Mouse (Mus musculus) ES-E14 (cell line): Measurements from ENCODE around the gene Gm5108. TPM values are rescaled to one million over a fixed set of nuclear protein-coding genes. Genes with fewer than 3 reads are reported as not detected.
A peak's percentile ranks its signal among the peaks of the same experiment; 100 is the strongest.

Experiments
- DNase-seq: peaks from one replicate; pipeline ENCODE4 v3.0.0-alpha.2; 2013; ENCODE audit warnings: low read depth, low spot score
- H3K27ac ChIP-seq: 2 replicates; pipeline ENCODE4 v1.5.1; 2012; ENCODE audit warnings: low read depth, mild to moderate bottlenecking, low read length, moderate library complexity, mixed read lengths; ENCODE audit not compliant: poor library complexity, insufficient read depth, severe bottlenecking
- H3K36me3 ChIP-seq: 2 replicates; pipeline ENCODE4 v1.6.1; 2012; ENCODE audit warnings: mild to moderate bottlenecking, low read length, moderate library complexity, mixed read lengths; ENCODE audit not compliant: control insufficient read depth, poor library complexity, insufficient read depth, severe bottlenecking
- H3K4me1 ChIP-seq, 2 experiments: fragments of 150-350 bp in 1 of 2; sonication (generic) in 1 of 2; 2 replicates each; pipeline ENCODE4 v1.6.1; 2012; ENCODE audit warnings: low read length in 2 of 2, mild to moderate bottlenecking in 1 of 2, mixed read lengths in 1 of 2; ENCODE audit not compliant: control insufficient read depth in 2 of 2, insufficient read depth in 2 of 2, poor library complexity in 1 of 2
- H3K4me3 ChIP-seq, 2 experiments: fragments of 150-350 bp in 1 of 2; sonication (generic) in 1 of 2; 2 replicates each; pipeline ENCODE4 v1.5.1; 2012; ENCODE audit warnings: low read length in 2 of 2, low read depth in 1 of 2, mild to moderate bottlenecking in 1 of 2, mixed read lengths in 1 of 2; ENCODE audit not compliant: insufficient read depth in 1 of 2, poor library complexity in 1 of 2, severe bottlenecking in 1 of 2
- H3K9ac ChIP-seq: 2 replicates; pipeline ENCODE4 v1.6.1; 2012; ENCODE audit warnings: low read depth, mild to moderate bottlenecking, low read length, mixed read lengths; ENCODE audit not compliant: poor library complexity, insufficient read depth, severe bottlenecking
- H3K9me3 ChIP-seq: fragments of 150-350 bp; sonication (generic); 2 replicates; pipeline ENCODE4 v1.6.1; 2012; ENCODE audit warnings: low read depth, mild to moderate bottlenecking, low read length; ENCODE audit not compliant: control insufficient read depth, insufficient read depth
- CHD2 ChIP-seq: IDR thresholded peaks from 2 replicates; pipeline ENCODE4 v1.6.1; 2014; ENCODE audit warnings: mild to moderate bottlenecking, low read depth, low read length, inconsistent platforms
- HCFC1 ChIP-seq: IDR thresholded peaks from 2 replicates; pipeline ENCODE4 v1.6.1; 2012; ENCODE audit warnings: low read length, inconsistent platforms, borderline replicate concordance; ENCODE audit not compliant: insufficient read depth
- MAFK ChIP-seq: IDR thresholded peaks from 2 replicates; pipeline ENCODE4 v1.6.1; 2014; ENCODE audit warnings: mild to moderate bottlenecking, low read depth, low read length, inconsistent platforms; ENCODE audit not compliant: insufficient read depth
- ZC3H11A ChIP-seq: IDR thresholded peaks from 2 replicates; pipeline ENCODE4 v1.6.1; 2012; ENCODE audit warnings: low read depth, mild to moderate bottlenecking, inconsistent platforms, low read length, borderline replicate concordance
- ZNF384 ChIP-seq: IDR thresholded peaks from 2 replicates; pipeline ENCODE4 v1.6.1; 2012; ENCODE audit warnings: low read depth, low read length, inconsistent platforms
- in situ Hi-C, 2 experiments: fragments of 600-800 bp; cut with MboI; formaldehyde crosslinking; loops; one replicate each; pipeline ENCODE4 v1.15.1; 2025; ENCODE audit warnings: low sequenced_read_pairs in 2 of 2, inconsistent platforms in 1 of 2; ENCODE audit not compliant: unreplicated experiment in 2 of 2
- total RNA-seq: library from RNA; depleted of rRNA; stranded (reverse); fragments of 300-350 nt; gene quantifications from 2 replicates; pipeline ENCODE4 v1.2.3, GENCODE M21; 2012; rRNA removed

Gene Gm5108
- total RNA-seq, 1 experiment: not detected

- DNase-seq: no peak
- Histone ChIP-seq H3K4me3 (no peak overlapping the region), H3K9ac (no peak overlapping the region), H3K36me3 (no peaks in the 10 kb centered on the region), H3K4me1 (no peaks in the 10 kb centered on the region), H3K9me3 (no peaks in the 10 kb centered on the region), H3K27ac (no peak overlapping the region)
- in situ Hi-C loops: loop anchor here in 1 of 2 experiments (10.0 kb wide), 1 partner anchor 250 kb away; no protein-coding TSS in a partner anchor
- no peak for TF ChIP-seq ZNF384
- no peak for TF ChIP-seq ZC3H11A
- no peak for TF ChIP-seq CHD2
- no peak for TF ChIP-seq HCFC1
- no peak for TF ChIP-seq MAFK
Measured at GRCm38 (mm10) chr5:68004419-68004818, 63.0 kb downstream of the Gm5108 start.

- Histone ChIP-seq H3K4me1 (no peaks in the 10 kb centered on the region), H3K9me3 (no peaks in the 10 kb centered on the region), H3K27ac (no peak overlapping the region), H3K36me3 (no peaks in the 10 kb centered on the region), H3K4me3 (no peak overlapping the region), H3K9ac (no peak overlapping the region)
- TF ChIP-seq CHD2: no peak
- no peak for TF ChIP-seq ZNF384
- no peak for TF ChIP-seq HCFC1
- no peak for TF ChIP-seq ZC3H11A
- TF ChIP-seq MAFK: no peak
- in situ Hi-C loops: loop anchor here in 1 of 2 experiments (10.0 kb wide), 1 partner anchor 252 kb away; no protein-coding TSS in a partner anchor
- DNase-seq: no peak
Measured at GRCm38 (mm10) chr5:68007074-68007473, 65.6 kb downstream of the Gm5108 start.

GRCm38 (mm10) chr5:68011569-68011968 is 70.1 kb downstream of the Gm5108 start:
- Histone ChIP-seq H3K9ac (no peak overlapping the region), H3K27ac (no peak overlapping the region), H3K9me3 (no peaks in the 10 kb centered on the region), H3K4me3 (no peak overlapping the region), H3K36me3 (no peaks in the 10 kb centered on the region), H3K4me1 (no peaks in the 10 kb centered on the region)
- DNase-seq: no peak
- TF ChIP-seq ZC3H11A: no peak
- TF ChIP-seq CHD2: no peak
- TF ChIP-seq MAFK: no peak
- TF ChIP-seq HCFC1: no peak
- TF ChIP-seq ZNF384: no peak
- in situ Hi-C loops: loop anchor here in 1 of 2 experiments (5.0 kb wide), 1 partner anchor 254 kb away; no protein-coding TSS in a partner anchor

GRCm38 (mm10) chr5:68012618-68013017 is 71.1 kb downstream of the Gm5108 start:
- Histone ChIP-seq H3K4me3 (no peak overlapping the region), H3K4me1 (no peaks in the 10 kb centered on the region), H3K36me3 (no peaks in the 10 kb centered on the region), H3K9ac (no peak overlapping the region), H3K9me3 (no peaks in the 10 kb centered on the region), H3K27ac (no peak overlapping the region)
- no peak for TF ChIP-seq CHD2
- peak; percentile 96 for TF ChIP-seq ZC3H11A
- in situ Hi-C loops: loop anchor here in 1 of 2 experiments (5.0 kb wide), 1 partner anchor 255 kb away; no protein-coding TSS in a partner anchor
- DNase-seq: peak; percentile 52

GRCm38 (mm10) chr5:68020870-68021269 is 79.4 kb downstream of the Gm5108 start:
- DNase-seq: no peak
- no peaks in the 10 kb centered on the region for H3K9me3 ChIP-seq
- no peak overlapping the region for H3K4me3 ChIP-seq
- TF ChIP-seq HCFC1 (no peak), ZC3H11A (no peak), CHD2 (no peak), ZNF384 (no peak), MAFK (no peak)
- H3K9ac ChIP-seq: no peak overlapping the region
- no peaks in the 10 kb centered on the region for H3K36me3 ChIP-seq
- no peak overlapping the region for H3K27ac ChIP-seq
- in situ Hi-C loops: no loop called here
- H3K4me1 ChIP-seq: no peaks in the 10 kb centered on the region

Other genes starting within 250 kb of the Gm5108 start
- 13.7 and 18.3 TPM in 2 replicates for gene Atp8a1, start 94.2 kb upstream of the Gm5108 start, total RNA-seq
- gene Gm21905, start 4.8 kb downstream of the Gm5108 start, total RNA-seq: not detected in 2 replicates
- gene Grxcr1, start 90.2 kb downstream of the Gm5108 start, total RNA-seq: not detected in 2 replicates